Mouse (Mus musculus): Measurements from ENCODE around the gene Dlk2.

DNA sequence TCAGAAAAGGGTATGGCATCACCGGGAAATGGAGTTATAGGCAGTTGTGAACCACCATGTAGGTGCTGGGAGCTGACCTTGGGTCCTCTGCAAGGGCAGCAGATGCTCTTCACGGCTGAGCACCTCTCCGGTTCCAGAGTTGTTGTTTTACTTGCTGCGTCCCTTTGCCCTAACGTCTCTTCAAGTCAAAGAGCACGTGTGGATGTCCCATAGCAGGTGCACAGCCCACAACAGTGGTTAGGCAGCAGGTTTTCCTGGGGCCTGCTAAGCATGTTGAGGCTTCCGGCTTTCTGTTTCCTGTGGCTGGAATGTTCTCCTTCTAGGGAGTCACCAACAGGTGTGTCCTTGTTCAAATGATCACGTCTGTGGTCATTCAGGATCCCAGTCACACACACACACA is 13.3 kb upstream of the Dlk2 start:
- TF ChIP-seq POLR2A (IDR thresholded peaks at IDR 0.05; ENCODE audit: control insufficient read depth, extremely low read depth, insufficient read depth, low read length, poor library complexity) (no peak), CTCF (IDR thresholded peaks at IDR 0.05; ENCODE audit: borderline replicate concordance, control insufficient read depth, extremely low read depth, insufficient read depth, low read length, poor library complexity) (no peak)

Measured in thymus, adult 2 months (tissue).